17 mouse cellular contexts compared by ENCODE assay signal in the genomic region with DNA sequence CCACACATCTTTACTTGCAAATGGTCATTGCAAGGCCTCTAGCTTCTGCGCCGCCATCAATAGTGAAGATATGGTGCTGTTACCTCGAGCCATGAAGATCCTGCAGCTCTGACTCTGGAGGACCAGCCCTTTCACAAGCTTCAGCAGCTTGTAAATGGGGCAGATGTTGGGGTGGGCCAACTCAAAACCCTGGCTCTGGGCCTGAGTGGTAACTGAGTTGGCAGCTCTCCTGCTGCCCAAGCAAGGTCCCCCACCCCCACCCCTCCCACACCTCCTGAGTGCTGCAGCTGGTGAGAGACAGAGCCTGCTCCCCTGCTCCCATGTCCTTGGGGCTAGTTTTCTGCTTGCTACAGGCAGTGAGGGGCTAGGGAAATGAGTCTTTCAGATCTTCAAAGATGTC. TPM values are rescaled to one million over a fixed set of nuclear protein-coding genes. Genes with fewer than 3 reads are reported as not detected.
"Had no signal": no experiment of that assay in that cellular context is flagged by ENCODE, and none has a peak within 500 bp of the region (broad histone marks: within the 10 kb centered on the region; RNA-seq: fewer than 3 reads in every experiment).

No protein-coding gene starts in this region.

- H3K9me3 ChIP-seq: liver, embryonic 13.5 days; lung, embryonic 15.5 days; midbrain, embryonic 12.5 days; neural tube, embryonic 13.5 days had no signal

- H3K4me1 ChIP-seq: liver, embryonic 13.5 days; lung, embryonic 15.5 days; megakaryocyte, embryonic 14.5 days; midbrain, embryonic 12.5 days; neural tube, embryonic 13.5 days had no signal

- H3K27ac ChIP-seq: kidney, postnatal 0 days; liver, embryonic 13.5 days; lung, embryonic 15.5 days; macrophage; midbrain, embryonic 12.5 days; neural tube, embryonic 13.5 days; stomach, postnatal 0 days had no signal

- H3K27me3 ChIP-seq: liver, embryonic 13.5 days; lung, embryonic 15.5 days; midbrain, embryonic 12.5 days; neural tube, embryonic 13.5 days had no signal

- H3K4me2 ChIP-seq: liver, embryonic 13.5 days; lung, embryonic 15.5 days; midbrain, embryonic 12.5 days; neural tube, embryonic 13.5 days had no signal

- DNase-seq: kidney, adult 9 months; kidney, postnatal 36 days; layer of hippocampus, adult 9-11 months; layer of hippocampus, postnatal 36 days; liver; liver, embryonic 13.5 days; liver, postnatal 0 days; lung, postnatal 14 days; thymus, postnatal 4 days had no signal

- H3K36me3 ChIP-seq: liver, embryonic 13.5 days; lung, embryonic 15.5 days; midbrain, embryonic 12.5 days; neural tube, embryonic 13.5 days had no signal

- H3K4me3 ChIP-seq: liver, embryonic 13.5 days; lung, embryonic 15.5 days; megakaryocyte, embryonic 14.5 days; midbrain, embryonic 12.5 days; neural tube, embryonic 13.5 days had no signal

- ATAC-seq: liver, postnatal 0 days had no signal

- H3K9ac ChIP-seq: liver, embryonic 13.5 days; liver, postnatal 0 days; lung, embryonic 15.5 days; midbrain, embryonic 12.5 days; neural tube, embryonic 13.5 days had no signal

RNA-seq across cellular contexts. Expression of a gene that starts 51.4 kb away (rescaled TPM):
- total RNA-seq: monocyte, adult 5-6 weeks had no signal
